Mouse (Mus musculus) c-Kit-positive CD71-negative TER-119-negative erythroid progenitor cells, embryonic 14.5 days (primary cell): ENCODE data around the gene Glrx2.
A peak's percentile ranks its signal among the peaks of the same experiment; 100 is the strongest.
"Not testable (repeated sequence)": the region's sequence is repeated elsewhere in the genome, so short reads cannot be mapped to it uniquely, and the experiment has no call there.

Experiments used
- DNase-seq: peaks from one replicate; pipeline ENCODE4 v3.0.0-alpha.2; 2013; ENCODE audit warnings: low read depth

The Glrx2 gene

DNA sequence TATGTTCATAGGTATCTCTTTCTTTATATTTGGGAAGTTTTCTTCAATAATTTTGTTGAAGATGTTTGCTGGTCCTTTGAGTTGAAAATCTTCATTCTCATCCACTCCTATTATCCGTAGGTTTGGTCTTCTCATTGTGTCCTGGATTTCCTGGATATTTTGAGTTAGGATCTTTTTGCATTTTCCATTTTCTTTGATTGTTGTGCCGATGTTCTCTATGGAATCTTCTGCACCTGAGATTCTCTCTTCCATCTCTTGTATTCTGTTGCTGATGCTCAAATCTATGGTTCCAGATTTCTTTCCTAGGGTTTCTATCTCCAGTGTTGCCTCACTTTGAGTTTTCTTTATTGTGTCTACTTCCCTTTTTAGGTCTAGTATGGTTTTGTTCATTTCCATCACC, at the start of gene Glrx2:
Gene Glrx2, plus strand, starts transcription at position 301 of the 400 bp plus-strand sequence.
- DNase-seq, result not testable (repeated sequence)

DNA sequence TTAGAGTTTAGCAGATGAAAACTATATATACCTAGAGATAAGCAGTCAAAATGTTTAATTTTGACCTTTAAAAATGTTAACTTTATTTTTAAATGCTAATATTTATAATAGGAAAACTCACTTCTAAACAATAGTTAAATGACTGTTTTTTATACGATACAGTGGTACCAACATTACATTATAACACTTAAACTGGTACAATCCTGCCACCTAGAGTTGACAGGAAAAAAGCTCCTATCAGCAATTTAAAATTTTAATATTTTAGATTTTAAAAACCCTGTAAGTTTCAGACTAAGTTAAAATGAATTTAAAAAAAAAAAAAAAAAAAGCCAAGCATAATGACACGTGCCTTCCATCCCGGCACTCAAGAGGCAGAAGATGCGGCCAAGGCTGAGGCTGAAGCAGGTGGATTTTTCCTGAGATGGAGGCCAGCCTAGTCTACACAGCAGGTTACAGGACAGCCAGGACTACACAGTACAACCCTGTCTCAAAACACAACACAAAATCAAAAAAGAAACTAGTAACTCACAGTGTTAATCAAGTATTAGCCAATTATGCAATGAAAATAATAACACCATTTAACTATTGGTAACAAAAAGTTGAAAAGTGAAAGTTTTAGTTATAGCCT, 40.3 kb upstream of the Glrx2 start:
- no peak for DNase-seq

DNA sequence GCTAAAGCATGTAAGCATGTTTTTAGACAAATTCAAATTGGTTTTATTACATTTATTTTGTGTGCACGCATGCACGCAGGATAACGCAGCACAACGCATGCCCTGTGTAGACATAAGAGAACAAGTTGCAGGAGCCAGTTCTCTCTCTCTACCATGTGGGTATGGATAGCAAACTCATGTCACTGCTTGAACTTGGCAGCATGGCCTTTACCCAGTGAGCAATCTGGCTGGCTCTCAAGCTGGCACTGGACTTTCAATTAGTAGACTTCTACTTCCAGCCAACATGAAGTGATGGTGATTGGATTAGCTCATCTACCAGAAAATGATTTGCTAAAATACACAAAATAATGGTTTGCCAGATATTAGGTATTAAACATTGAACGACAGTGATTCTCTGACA, 35.0 kb upstream of the Glrx2 start:
- no peak for DNase-seq

DNA sequence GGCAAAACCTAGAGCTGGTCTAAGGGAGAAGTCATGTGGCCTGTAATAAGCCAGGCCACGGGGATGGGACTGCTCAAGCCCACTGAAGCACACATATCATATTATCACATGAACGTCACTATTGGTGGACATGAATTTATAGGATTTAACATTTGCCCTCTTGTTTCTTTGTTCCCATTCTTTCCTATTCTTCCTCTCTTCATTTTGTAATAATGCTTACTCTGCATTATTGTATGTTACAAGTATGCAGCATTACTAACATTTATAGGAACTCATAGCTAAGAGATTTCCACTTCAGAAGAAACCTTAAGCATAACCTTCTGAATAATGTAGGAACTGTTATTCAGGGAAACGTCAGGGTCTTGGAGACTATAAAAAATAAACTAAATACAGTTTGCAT, 31.3 kb upstream of the Glrx2 start:
- DNase-seq, result no peak

DNA sequence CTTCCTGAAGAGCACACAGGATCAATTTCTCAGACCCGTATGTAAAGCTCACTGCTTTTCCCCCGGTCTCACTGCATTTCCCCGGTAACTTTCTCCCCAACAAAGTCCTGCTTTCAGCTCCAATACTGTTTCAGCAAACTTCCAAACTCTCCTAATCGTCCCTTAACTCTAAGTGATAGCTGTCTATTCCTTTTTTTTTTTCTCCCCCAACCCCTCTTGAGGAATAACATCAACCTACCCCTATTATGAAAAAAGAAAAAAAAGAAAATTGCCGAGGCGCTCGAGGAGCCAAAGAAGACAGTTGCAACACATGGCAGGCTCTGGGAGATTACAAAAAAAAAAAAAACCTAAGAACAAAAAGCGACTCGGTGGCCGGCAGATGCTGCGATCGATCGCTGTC, 14.4 kb upstream of the Glrx2 start:
- no peak for DNase-seq

DNA sequence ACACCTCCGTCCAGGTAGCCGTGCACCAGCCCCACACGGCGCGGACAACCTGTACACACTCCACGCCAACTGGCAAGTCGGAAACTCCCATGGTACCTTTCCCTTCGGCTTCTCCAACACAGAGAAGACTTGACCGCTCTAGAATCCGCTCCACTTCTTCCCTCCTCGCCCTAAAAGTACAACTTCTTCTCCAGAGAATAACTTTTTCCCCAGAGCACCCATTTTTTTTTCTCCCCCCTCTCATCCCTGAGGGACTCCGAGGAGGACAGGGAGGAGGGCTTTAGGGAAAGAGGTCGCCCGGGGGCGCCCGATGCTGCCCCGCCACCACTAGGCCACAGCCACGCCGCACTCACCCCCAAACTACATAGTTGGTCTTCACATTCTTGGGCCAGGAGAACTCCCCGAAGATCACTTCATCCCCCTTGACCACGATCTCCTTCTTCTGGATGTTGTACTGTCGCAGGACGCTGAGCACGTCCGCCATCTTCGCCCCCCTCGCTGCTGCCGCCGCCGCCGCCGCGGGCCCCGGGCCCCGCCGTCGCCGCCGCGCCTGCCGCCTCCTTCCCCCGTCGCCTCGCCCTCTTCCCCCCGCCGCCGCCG, 13.9 kb upstream of the Glrx2 start:
- peak; percentile 17 for DNase-seq

DNA sequence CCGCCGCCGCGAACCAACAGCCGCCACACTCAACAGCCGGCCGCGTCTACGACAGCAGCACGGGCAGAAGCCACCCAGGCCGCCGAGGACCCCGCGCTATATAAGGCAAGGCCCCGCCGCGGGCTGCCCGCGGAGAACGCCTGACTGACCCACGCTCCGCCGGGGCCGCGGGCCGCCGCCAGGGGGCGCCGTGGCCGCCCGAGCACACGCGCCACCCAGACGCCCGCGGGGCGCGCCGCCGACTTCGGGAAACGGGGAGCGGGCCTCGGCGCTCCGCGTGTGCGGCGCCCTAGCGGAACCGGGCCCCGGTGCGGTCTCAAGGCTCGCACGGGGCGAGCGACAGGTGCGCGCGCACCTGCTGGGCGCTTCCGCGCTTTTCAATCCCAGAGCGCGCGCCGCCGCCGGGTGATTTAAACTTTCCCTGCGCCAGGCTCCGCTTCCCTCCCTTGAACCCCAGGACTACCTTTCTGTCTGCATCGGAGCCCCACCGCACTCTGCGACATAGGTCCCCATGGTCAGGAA, 13.3 kb upstream of the Glrx2 start, which contains the start of gene Cdc73:
Gene Cdc73, minus strand, starts transcription at position 153 of the 522 bp plus-strand sequence.
- peak; percentile 65 for DNase-seq

DNA sequence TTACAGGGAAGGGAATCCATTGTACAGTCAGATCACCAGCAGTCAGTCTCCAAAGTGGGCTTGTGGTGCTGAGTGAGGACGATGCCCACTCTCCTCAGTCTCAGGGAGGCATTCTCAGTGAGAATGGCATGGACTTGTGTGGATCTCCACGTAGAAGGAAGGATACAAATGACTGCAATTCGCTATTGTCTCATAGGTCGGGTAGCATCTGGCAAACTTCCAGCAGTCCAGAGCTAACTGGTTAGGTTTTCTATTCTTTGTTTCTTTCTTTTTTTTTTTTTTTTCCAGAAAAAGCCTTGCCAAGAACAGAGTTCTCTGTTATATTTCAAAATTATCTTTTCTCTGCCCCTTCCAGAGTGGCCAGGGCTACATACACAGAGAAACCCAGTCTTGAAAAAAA, 9.1 kb upstream of the Glrx2 start:
- DNase-seq, result no peak

DNA sequence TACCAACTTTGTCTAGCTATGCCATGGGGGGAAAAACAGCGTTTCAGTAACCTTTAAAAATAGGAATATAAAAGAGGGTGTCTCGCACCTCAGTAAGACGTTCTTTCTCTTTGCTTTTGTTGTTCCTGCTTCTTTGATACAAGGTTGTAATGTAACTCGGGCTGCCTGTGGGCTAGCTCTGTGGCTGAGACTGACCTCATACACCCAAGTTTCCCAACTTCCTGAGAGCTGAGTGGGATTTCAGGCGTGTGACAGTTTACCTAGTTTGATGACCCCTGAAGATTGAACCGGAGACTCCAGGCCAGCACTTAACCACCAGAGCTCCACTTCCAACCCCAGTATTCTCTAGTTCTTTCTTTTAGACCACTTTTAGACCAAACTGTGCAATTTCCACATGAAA, 7.8 kb upstream of the Glrx2 start:
- no peak for DNase-seq

DNA sequence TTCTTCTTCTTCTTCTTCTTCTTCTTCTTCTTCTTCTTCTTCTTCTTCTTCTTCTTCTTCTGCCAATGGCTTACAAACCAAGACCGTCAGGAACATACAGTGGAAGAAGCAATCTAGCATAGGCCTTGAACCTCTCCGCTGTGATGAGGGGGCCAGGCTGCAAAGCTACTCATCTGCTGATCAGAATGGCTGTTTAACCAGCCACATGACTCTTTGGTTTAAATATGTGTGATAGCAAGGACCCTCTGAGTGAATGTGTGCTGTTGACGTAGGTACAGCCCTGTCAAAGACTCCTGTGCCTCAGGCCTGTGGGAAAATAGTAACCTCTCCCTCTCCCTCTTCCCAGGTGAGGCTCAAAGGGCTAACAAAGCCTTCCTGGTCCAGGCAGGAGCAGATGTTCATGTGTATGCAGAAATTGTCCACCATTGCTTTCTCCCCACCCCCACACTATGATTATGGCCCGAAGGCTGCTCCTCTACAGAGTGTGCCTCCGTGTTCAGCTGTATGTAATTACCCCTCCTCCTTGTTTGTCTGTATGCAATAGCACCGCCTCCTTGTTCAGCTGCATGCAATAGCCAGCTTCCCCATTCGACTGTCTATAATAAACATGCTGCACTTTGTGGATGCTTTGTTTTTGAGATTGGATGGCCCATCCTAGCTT, 6.0 kb upstream of the Glrx2 start:
- DNase-seq, result no peak

DNA sequence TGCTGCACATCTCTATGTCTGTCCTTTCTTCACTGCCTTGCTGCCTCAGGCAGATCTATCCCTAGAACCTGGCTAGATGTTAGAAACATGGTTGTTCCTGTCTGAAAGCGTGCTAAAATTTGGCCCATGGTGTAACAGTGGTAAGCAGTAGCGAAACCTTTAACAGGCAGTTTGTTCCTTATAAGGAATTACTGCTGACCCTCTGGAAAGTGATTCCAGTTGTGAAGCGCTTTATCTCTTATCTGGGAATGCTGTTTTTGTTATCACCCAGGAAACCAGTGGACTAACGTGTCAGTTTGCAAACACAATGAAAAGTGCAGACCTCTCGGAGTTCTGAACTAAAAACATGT, 5.5 kb upstream of the Glrx2 start:
- DNase-seq, result no peak

DNA sequence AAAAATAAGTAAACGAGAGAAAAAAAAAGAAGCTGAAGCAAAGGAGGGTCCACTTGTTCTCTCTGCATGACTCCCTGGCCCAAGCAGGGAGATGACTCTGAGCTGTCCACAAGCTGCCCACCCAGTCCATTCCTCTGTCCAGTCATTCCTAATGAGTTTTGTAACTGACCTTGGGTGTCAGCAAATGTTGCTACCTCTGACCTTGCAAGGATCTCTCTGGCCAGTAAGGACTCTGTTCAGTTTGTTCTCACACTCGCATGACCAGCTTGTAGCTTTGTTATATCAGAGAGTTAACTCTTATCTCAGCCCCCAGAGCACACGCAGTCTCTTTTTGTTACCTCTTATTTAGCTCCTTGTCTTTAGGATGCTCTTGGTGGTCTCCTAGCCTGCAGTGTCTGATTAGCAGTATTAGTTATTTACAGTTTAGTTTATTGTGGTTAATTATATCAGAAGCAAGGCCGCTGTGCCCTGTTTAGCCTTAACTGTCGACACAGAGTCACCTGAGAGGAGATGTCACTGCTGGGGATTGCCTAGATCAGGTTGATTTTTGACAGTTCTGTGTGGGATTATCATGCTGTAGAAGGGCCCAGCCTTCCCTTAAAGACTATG, 8.4 kb downstream of the Glrx2 start:
- DNase-seq, result no peak

DNA sequence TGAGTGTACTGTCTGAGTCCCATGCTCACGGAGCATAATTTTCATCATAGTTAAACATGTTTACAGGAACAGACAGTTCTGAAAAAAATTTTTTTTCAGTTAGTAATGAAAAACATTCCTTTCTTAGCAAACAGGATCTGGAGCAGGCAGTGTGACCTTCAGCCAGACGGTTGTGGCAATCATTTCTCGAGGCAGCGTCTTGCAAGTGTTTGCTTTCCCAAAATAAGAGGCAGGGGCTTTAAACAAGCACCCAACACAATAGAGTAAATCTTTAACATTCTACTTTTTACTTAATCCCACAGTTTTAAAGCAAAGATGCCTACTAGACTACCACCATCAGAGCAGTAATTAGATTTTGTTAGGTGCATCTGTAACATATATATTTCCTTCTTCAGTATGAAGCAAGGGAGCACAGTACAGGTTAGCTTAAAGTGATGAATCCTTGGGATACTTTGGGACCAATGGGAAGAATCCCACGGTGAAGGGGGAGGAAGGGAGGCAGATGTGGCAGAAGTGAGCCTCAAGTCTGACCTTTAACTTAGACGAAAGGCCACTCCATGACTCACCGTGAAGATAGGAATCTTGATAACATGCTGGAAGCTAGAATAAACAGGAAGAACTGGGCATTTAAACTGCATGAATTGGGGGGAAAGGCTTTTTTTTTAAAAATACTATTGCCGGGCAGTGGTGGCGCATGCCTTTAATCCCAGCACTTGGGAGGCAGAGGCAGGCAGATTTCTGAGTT, 11.7 kb downstream of the Glrx2 start:
- DNase-seq, result no peak

DNA sequence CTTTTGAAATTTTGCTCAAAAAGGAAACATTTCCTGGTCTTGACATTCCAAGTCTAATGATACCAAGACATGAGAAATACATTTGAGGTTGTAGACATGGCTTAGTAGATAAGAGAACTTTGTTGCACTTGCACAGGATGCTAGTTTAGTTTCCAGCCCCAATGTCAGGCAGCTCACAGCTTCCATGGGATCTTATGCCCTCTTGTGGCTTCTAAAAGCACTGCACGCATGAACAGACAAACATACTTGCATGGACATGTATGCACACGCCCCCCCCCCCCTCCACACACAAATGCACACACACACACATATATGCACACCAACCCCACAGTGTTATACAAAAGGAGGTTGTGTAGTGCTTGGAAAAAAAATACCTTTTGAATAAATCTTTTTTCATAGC, 14.8 kb downstream of the Glrx2 start:
- peak; percentile 51 for DNase-seq

DNA sequence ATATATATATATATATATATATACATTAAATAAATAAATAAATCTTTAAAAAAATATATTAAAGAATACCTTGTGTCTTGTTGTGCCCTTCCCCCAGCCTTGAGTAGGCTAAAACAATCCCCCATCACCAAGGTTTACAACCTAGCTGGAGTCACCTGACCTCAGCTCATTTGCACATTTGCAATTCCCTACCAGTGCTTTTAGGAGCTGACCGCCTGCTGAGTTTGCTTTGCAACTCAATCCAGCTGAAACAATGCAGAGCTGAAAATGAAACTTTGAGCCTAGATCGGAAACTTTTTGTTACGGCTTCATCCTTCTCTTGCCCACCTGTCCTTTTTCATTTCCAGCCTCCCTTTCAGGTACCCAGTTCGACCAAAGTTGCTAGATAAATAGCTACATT, 15.6 kb downstream of the Glrx2 start:
- no peak for DNase-seq

DNA sequence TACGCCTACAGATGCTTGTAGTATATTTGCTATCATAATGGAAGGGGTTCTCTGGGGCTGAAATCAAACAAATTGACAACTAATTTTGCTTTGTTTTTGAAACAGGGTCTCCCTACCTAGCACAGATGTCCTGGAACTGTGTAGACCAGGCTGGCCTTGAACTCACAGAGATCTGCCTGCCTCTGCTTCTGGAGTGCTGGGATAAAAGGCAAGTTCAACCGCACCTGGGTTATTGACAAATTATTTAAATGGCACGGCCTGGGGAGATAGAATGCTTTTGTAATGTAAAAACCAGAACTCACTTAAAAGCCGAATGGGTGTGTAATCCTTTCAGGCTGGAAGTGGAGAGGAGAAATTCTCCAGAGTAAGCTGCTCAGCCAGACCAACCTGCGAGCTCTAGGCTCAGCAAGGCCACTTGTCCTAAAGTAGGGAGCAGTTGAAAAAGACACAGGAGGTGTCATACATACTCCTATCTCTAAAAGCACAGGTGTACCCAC, 17.8 kb downstream of the Glrx2 start:
- no peak for DNase-seq

DNA sequence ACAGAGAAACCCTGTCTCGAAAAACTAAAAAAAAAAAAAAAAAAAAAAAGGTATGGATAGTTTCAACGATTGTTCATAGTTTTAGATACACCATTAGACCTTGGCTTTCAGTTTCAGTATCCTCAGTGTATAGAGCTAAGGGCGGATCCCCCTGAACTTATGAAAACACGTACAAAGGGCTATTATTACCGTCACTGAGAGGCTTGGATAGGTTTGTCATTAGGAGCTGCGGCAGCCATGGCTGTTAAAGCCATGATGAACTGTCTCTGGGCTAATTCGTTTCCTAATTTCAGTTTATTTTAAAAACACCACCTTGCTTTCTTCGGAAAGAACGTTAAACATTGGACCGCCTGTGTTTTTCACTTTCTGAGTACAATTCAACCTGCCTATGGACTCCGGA, 22.7 kb downstream of the Glrx2 start:
- DNase-seq, result no peak

DNA sequence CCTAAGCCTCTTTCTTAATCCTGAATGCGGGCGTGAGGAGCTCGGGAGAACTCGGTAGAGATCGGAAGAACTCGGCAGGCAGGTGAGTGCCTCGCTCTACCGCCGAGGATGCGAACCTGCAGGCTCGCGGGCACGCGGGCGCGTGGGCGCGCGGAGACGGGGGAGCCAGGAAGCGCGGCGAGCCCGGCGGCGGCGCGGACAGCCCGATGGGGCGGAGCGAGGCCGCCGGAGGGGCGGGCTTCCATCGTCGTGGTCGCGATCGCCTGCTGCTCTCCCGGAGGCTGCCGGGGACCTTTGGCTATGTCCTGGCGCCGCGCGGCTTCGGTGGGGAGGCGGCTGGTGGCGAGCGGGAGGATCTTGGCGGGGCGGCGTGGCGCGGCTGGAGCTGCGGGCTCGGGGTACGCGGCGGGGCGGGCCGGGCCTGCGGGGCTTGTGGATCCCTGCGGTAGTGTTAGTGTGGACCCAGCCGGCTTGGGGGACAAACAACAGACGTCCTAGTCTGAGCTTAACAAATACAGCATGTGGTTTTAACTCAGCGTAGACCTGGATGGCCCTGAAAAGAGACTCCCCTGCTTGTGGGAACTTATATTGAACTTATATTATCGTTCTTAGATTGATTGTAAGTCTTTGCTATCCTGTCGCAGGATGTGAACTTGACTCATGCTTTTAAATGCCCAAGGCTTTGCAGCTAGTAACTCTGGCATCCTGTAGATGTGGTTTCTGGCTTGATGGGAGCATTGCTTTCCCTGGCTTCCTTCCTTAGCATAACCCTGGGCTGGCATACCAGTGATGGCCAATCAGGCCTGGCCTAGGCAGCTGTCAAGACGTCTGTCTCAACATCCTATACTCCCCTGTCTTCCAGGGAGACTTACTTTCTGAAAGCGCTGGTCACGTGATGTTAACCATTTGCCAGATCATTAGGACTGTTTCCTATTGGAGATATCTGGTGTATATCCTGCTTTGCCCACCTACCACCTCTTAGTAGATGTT, 23.5 kb downstream of the Glrx2 start:
- DNase-seq, result peak; percentile 70

DNA sequence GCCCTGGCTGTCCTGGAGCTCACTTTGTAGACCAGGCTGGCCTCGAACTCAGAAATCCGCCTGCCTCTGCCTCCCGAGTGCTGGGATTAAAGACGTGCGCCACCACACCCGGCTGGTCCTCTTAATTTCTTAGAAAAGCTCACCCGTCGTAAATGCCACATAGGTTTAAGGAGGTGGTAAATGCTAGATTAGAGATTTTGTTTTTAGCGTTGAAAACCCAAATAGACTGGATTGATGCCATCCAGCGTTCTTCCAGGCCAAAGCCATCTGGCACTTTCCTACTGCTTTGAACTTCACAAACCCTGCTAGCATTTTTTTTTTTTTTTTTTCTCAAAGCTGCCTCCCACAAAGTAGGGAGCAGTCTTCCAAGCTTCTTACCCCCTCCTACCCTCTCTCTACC, 24.4 kb downstream of the Glrx2 start:
- DNase-seq, result no peak

DNA sequence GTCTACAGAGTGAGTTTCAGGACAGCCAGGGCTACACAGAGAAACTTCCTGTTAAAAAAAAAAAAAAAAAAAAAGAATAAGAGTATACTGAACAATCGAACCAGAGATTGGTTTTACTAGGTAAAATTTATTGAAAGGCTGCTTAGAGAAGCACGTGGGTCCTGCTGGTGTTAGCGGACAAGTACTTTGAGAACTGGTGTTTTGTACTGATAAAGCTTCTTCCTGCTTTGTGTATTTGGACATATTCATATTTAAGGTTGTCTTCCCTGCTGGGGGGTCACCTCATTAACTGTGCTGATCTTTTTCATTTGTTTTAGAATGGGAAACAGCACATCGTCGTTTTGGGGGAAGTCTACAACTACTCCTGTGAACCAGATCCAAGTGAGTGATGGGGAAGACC, 25.2 kb downstream of the Glrx2 start:
- no peak for DNase-seq

DNA sequence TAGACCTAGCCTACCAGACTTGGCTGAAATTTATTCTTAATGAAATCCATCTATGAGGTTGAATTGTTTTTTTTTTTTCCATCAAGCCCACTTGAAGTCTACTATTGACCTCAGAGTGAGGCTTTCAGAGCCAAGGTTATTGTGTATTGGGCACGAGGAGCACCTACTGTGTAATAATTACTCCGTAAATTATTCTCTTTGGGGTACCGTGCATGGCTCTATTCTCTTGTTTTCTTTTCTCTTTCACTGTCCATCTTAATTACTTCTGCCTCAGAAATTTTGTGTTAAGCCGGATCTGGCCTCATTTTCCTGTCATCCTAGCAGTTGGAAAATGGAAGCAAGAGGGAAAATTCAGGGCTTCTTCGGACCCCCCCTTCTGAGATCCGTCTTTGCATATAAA, 26.0 kb downstream of the Glrx2 start:
- DNase-seq, result no peak
